Mouse (Mus musculus): ENCODE measurements around the gene Clk2.

DNA sequence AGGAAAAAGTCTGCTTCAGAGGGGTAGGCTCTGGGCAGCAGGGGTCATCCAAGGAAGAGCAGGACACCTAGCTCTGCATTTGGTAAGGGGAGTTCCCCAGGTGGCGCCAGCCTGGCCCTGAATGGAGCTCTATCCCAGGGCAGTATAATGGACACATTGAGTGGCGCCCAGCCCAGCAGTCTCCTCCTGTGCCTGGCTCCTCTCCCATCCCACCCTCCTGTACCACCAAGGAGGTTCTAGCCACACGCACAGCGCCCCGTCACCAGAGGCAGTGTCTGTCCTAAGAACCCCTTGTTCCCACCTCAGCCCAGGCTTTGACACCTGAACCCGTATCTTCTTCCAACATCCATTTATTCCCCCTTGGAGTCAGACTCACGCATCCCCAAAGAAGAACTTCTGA, 45.1 kb downstream of the Clk2 start:
- no peak for TF ChIP-seq POLR2A (IDR thresholded peaks at IDR 0.05; ENCODE audit: low read depth, low read length)
- TF ChIP-seq CTCF (IDR thresholded peaks at IDR 0.05; ENCODE audit: extremely low read depth, insufficient read length, insufficient replicate concordance, low read depth, low read length): no peak
